Mouse (Mus musculus) T-helper 2 cell (primary cell): ENCODE data around the gene 2900026A02Rik.

Experiments
- in situ Hi-C: fragments of 300-600 bp; cut with MboI, MseI; formaldehyde crosslinking; loops from one replicate; pipeline ENCODE4 v1.15.1; 2025; ENCODE audit warnings: high pct_unique_total_duplicates

2900026A02Rik gene

DNA sequence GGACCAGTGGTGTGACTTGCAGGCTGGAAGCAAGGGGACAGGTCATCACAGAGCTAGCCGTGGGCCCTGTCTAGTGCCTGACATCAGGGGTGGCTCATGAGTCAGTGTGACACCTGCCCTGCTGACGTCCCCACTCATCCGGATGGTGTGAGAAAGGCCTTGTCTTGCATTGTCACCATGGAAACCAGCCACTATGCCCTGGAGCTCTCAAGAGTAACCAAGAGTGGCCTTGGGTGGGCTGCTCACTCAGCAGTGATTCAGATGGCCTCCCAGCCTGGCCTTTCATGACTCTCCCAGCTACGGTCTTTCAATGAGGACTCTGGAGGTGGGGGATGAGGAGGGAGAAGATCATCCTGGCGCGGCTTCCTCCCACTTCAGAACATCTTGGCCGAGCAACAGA lies 118.6 kb downstream of the 2900026A02Rik start:
- in situ Hi-C loops = no loop called here

- in situ Hi-C loops = no loop called here
Observed at GRCm38 (mm10) chr5:113101457-113101856, 119.6 kb downstream of the 2900026A02Rik start.

- in situ Hi-C loops = no loop called here
Observed at GRCm38 (mm10) chr5:113100422-113100821, 120.6 kb downstream of the 2900026A02Rik start.

- in situ Hi-C loops = loop anchor here (5.0 kb wide), 1 partner anchor 48 kb away; no protein-coding TSS in a partner anchor
Observed at GRCm38 (mm10) chr5:113099546-113099945, 121.5 kb downstream of the 2900026A02Rik start.

DNA sequence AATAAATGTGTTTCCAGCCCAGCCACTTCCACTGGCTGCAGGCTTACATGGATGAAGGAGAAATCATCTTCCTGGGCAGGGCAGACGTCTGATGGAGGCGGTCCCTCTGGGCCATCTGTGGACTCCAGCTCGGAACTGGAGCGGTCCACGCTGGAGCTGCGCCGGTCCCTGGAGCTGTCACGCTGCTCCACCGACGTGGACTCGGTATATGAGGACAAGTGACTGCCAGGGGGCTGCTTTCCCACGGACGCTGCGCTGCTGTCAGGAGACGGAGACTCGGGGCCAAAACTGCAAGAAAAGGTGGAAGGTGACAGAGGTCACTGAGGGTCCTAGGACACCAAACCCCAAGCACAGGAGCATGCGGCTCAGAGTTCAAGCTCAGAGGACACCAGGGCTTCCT lies 123.5 kb downstream of the 2900026A02Rik start:
- in situ Hi-C loops = loop anchor here (5.0 kb wide), 1 partner anchor 50 kb away; no protein-coding TSS in a partner anchor

DNA sequence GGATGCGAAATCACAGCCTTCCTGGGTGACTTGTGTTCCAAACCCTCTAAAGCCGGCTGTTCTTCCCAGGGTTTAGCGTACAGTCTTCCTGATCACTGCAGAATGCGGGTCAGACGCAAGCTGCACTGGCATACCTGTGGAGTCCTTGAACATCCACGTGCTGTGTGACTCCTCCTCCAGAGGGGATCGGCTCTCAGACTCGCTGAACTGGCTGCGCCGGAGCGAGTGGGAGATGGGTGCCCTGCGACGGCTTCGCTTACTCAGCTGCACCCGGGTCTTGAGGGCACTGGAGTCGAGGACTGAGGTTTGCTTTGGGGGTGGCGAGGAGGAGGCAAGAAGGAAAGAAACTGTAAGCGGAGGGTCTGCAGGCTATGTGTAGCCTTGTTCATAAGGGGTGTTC lies 125.6 kb downstream of the 2900026A02Rik start:
- in situ Hi-C loops = loop anchor here (5.0 kb wide), 1 partner anchor 52 kb away; no protein-coding TSS in a partner anchor

- in situ Hi-C loops = no loop called here
Observed at GRCm38 (mm10) chr5:113092406-113092805, 128.6 kb downstream of the 2900026A02Rik start.

GRCm38 (mm10) chr5:113091162-113091561 lies 129.9 kb downstream of the 2900026A02Rik start:
- in situ Hi-C loops = no loop called here

DNA sequence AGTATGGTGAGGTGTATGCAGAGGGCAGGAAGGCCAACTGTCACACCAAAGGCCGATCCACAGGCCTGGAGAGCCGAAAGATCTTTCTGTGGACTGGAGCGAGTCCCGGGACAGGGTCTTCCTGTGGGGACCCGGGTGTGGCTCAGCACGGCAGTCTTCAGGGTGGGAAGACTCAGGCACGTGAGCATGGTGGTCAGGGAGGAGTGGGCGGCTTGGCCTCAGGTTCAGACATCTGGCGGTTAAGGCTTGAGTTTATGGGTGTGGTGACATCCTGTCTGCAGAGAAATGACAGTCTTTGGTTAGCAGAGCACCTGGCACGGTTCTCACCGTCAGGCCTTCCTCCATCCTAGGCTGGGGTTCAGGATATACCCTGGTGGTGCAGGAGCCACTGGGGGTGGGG lies 130.3 kb downstream of the 2900026A02Rik start:
- in situ Hi-C loops = no loop called here

GRCm38 (mm10) chr5:113090077-113090690 lies 130.9 kb downstream of the 2900026A02Rik start:
- in situ Hi-C loops = no loop called here

- in situ Hi-C loops = no loop called here
Observed at GRCm38 (mm10) chr5:113087465-113087864, 133.6 kb downstream of the 2900026A02Rik start.

GRCm38 (mm10) chr5:113086990-113087389 lies 134.0 kb downstream of the 2900026A02Rik start:
- in situ Hi-C loops = no loop called here

- in situ Hi-C loops = no loop called here
Observed at GRCm38 (mm10) chr5:113086439-113086838, 134.6 kb downstream of the 2900026A02Rik start.

GRCm38 (mm10) chr5:113085931-113086330 lies 135.1 kb downstream of the 2900026A02Rik start:
- in situ Hi-C loops = no loop called here

GRCm38 (mm10) chr5:113084309-113084708 lies 136.7 kb downstream of the 2900026A02Rik start:
- in situ Hi-C loops = no loop called here

GRCm38 (mm10) chr5:113082356-113083168 lies 138.5 kb downstream of the 2900026A02Rik start:
- in situ Hi-C loops = no loop called here

DNA sequence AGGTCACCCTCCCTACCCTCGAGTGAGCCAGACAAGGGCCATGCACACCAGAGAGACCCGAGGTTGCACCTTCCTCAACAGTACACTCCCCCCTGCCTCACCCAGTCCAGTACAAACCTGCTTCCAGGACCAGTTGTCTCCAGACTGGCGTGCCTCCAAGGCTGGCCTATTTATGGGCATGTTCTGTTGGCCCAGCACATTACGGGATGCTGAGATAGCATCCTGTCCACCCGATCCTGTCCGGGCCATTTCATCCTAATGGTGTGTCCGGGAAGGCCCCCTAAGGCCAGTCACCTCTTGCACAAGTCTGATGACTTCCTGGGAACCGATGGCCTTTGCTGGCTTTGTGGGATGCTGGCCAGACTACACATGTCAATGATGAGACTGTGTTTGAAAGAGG lies 139.6 kb downstream of the 2900026A02Rik start, which contains the start of gene Crybb3:
Crybb3 (minus strand) TSS at position 146 of the 400 bp plus-strand sequence.
- in situ Hi-C loops = no loop called here

DNA sequence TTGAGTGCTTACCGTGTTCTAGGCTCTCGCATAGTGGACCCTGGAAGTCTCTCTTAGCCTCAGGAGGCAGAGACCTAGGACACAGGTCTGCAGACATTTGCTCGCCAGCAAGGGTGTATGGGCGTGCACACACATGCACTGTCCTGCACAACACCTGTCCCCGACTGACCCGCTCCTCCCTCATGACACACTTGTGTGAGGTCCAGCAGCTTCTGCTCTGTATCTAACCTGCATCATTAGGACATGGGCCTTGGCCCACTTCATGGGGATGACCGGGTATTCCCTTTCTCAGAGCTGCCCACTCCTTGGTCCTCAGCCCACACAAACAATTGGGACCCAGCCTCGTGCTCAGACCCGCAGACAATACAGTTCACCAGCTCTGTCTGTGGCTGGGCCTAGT lies 140.0 kb downstream of the 2900026A02Rik start:
- in situ Hi-C loops = no loop called here

DNA sequence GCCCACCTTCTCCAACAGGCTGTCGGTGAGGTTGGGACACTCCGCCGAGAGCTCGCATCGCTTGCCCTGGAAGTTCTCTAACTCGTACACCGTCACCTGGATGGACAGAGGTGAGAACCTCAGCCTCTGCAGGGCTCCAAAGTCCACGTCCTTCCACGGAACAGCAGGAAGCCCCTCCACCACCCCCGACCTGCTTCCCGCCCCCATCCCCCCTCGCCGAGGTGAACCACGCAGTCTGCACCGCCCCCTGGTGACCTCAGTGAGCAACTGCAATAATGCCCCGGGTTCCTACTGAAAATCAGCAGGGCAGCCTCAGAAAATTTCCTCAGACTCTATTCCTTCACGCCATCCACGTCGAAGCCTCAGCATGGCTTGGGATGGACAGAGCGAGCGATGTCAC lies 141.3 kb downstream of the 2900026A02Rik start:
- in situ Hi-C loops = no loop called here

DNA sequence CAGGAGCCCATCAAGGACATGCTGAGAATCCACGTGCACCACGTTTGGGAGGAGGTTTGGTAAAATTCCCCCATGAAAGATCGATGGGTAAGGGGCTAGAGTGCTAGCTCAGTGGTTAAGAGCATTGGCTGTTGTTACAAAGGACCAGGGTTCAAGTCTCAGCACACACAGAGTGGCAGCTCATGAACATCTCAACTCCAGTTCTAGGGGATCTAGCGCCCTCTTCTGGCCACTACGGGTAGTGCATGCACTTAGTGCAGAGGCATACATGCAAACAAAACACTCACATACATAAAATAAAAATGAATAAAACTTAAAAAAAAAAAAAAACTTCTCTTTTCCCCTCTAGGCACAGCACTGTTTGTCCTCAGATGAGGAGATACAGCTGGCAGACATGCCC lies 142.3 kb downstream of the 2900026A02Rik start:
- in situ Hi-C loops = no loop called here

- in situ Hi-C loops = no loop called here
Observed at GRCm38 (mm10) chr5:113070017-113070416, 151.0 kb downstream of the 2900026A02Rik start, which contains the start of gene Crybb2. Gene Crybb2 (minus strand): TSS chr5:113070117.

DNA sequence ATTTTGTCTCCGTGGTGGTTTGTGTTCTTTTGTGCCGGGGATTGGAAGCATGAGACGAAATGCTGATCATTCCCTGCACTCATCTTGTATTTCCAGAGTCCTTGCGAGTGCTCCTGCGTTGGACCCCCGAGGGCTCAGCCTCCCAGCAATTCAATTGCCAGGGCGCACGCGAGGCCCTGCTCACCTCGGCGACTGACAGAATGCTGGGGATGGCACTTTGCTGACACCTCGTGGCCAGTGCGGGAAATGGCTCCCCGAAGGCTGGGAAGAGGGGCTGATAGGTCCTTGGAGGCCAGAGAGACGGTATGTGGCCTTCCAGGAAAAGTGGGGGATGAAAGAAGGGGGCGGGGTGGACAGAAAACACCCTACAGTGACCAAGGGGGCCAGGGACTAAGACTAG lies 166.7 kb downstream of the 2900026A02Rik start:
- in situ Hi-C loops = loop anchor here (5.0 kb wide), 1 partner anchor 177 kb away; no protein-coding TSS in a partner anchor
